Mouse (Mus musculus) hematopoietic stem cell, adult 5-6 weeks (primary cell): ENCODE measurements around the gene Tmem191c. TPM values are rescaled to one million over a fixed set of nuclear protein-coding genes. Genes with fewer than 3 reads are reported as not detected.

Experiments used
- ATAC-seq, 2 experiments: fragments of 125-278 bp in 1 of 2; replicated peaks in 1 of 2; 2 replicates each; pipeline ENCODE4 v1.8.0; 2016 to 2017; ENCODE audit warnings: inconsistent platforms in 2 of 2, mild to moderate bottlenecking in 2 of 2, moderate number of reproducible peaks in 2 of 2, low read depth in 1 of 2, moderate TSS enrichment in 1 of 2; ENCODE audit not compliant: low FRiP score in 2 of 2, poor library complexity in 2 of 2, severe bottlenecking in 2 of 2, insufficient read depth in 1 of 2, low TSS enrichment in 1 of 2
- total RNA-seq: library from RNA; stranded (forward); fragments of 172-1452, 232-1000 nt; gene quantifications from 2 replicates; pipeline ENCODE4 v1.2.3, GENCODE M21; 2017

Gene Tmem191c
- total RNA-seq, 1 experiment from 2014 or later = 12.4 TPM

DNA sequence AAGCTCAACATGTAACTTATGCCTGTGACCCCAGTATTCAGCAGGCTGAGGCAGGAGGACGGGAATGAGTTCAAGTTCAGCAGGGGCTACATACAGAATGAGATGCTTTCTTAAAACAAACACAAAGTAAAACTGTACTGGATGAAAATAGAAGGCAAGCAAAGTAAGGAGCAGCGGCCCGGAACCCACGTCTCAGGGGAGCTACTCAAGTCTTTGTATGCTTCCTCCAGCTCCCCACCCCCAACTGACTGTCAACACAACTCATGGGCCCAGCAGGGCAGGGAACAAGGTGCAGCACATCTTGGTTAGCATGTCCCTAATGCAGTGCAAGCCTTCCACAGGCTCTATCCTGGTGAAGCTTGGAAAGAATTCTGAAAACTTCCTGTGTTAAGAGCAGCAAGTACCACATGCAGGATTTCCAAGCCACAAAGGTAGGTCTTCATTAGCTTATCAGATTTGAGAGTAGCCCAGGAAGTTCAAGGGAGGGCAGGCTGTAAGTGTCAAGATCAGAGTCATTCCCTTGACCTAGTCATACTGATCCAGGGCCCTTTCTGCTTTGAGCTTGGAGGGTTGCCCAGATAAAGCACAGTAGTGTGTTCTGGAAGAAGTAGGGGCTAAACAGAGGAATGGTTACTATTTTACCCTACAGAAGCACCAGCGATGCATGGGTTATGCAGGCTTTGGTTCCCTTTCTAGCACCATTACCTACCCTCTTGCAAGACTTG, 27.8 kb downstream of the Tmem191c start:
- ATAC-seq = no peak

DNA sequence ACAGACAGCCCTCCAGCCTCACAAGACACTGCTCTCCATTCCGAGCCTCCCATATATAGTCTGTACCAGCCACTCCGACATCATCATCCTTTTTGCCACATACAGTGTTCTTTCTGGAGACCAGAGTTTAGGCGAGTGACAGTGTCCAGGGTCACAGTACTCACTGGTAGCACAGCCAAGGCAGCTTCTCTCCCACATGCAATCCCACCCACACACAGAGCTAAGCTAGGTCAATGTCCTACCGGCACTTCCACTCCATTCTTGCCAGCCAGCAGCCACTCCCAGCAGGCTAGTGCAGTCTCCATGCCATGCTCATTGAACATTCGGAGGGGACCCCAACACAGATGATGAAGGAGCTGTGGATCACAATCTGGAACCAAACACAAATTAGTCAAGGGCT, 31.6 kb downstream of the Tmem191c start:
- ATAC-seq = no peak

DNA sequence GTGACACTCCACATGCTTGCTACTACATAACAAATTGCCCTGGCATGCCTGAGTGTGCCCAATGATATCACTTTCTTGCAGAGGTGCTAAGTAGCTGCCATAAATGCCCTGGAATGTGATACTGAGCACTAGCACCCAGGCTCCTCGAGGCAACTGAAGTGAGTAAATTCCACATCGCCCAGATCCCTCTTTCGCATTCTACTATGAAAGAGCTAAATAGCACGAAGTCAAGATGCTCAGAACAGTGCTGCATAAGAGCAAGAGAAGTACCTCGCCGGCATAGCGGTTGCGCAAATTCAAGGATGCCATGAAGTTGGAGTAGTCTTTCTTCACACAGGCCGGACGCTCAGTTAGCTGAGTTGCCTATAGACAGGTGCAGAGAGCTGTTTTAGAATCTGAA, 33.2 kb downstream of the Tmem191c start:
- no peak for ATAC-seq

DNA sequence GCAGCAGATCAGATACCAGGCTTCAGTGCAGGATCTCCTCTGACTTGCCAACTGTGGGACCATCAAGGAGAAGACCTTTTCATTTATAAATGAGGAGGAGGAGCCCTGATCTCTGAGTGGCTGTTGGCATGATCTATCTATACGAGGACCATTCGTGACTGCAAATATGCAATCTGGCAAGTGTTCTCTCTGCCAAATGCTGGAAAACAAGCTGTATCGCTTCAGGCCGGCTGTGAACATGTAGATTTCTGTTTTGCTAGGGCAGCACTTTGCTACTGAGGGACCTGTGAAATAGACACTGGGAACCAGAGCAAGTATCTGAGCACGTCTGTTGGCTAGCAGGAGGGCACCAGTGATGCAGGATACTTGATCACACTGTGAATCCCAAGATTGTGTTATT, 36.7 kb downstream of the Tmem191c start:
- ATAC-seq = no peak

DNA sequence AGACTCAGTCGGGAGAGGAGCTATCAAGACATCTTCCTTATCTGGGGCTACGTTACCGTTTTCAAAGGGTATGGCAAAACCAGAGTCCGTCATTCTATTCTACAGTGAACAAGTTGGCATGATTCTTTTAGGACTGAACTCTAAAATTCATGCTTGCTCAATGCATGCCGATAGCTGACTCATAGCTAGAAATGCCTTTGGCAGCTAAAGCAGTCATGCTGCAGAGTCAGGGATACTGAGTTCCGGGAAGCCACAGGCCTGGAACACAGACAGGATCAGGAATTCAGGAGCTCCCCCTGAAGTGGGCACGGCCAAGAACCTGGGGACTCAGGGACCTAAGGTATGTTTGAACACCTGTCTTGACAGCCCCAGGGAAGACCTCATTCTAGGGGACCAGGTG, 40.7 kb downstream of the Tmem191c start:
- no peak for ATAC-seq

DNA sequence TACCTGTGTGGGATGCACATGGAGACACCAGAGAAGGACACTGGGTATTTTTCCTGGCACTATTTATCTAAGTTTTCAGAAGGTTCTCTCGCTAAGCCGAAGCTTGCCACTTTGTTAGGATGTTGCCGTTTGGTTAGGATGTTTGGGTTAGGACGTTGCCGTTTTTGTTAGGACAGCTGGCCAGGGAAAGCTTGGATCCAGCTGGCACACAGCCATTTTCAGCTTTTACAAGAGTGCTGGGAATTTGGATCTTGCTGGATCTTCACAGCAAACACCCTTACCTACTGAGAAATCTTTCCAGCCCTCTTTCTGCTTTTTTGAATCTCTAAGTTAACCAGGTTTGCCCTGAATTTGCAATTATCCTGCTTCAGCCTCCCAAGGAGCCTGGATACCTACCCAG, 45.6 kb downstream of the Tmem191c start:
- ATAC-seq = no peak

DNA sequence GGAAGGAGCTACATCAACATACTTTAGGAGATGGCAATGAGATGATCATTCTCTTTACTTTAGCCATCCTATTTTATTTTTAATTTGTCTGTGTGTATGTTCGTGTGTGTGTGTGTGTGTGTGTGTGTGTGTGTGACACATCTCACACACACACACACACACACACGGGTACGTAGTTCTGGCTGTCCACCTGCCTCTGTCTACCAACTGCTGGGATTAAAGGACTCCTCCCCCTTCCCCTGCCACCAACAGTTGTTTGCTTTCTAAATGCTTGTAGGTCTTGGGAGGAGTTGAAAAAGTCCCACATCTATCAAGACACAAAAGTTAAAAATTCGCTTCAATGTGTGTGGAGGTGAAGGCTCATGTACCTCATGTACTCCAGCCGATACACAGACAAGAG, 48.9 kb downstream of the Tmem191c start:
- ATAC-seq = no peak

DNA sequence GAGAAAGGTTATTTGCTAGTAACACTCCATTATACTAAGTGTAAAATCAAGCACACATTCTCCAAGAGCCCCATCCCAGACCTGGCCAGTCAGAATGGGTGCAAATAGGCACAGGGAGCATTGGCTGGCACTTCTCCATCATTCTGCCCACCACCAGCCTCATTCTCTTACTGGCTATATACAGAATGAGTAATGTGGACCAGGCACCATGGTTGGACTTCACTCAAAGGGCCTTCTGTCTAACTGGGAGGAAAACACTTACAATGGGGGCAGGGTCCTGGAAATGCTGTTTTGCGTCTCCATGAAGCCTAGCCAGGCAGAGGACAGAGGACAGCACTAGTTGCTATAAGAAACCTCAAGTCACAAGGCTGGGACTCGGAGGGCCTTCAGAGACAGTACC, 50.2 kb downstream of the Tmem191c start:
- no peak for ATAC-seq

DNA sequence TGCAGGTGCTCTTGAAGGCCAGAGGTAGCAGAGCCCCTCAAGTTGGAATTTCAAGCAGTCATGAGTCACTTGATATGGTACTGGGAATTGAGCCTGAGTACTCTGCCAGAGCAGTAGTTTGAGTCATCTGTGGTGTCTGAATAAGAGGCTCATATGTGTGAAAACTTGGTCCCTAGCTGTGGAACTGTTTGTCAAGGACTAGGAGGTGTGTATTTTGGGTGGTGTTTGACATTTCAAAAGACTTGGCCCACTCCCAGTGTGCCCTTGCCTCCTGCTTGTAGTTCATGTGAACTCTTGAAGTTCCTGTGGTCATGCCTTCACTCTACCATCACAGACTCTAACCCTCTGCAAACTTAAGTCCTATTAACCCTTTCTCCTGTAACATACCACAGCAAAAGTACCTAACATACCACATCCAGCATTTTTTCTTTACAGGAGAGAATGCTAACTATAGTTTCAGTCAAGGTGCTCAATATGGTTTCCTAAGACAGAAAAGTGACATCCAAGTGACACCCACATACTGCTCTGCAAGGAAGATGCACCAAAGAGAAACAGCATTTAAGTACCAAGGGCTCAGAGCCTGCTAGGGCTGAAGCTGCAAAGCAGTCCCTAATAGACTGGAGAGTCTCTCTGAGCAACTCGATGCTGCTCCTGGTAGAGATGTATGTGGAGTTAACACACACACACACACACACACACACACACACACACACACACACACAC, 54.1 kb downstream of the Tmem191c start:
- ATAC-seq = no peak

DNA sequence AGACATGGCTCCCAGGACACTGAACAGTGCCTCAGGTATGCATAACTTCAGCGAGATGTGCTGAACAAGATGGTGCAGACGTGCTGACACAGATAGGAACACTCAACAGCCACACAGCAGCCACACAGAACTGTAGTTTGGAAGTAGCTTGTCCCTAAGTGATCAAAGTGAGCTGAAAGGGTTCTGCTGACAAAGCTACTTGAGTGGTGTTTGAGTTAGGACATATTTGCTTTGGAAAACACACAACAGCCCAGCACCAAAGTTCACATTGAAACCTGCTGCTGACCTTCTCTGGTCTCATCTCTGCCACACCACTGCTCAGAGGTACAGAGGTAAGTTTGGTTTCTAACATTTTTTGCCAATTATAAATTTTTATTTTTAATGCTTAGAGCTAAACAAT, 55.2 kb downstream of the Tmem191c start, which contains the start of gene Serpind1:
Serpind1 (plus strand) TSS at position 256 of the 400 bp plus-strand sequence.
- ATAC-seq = no peak

DNA sequence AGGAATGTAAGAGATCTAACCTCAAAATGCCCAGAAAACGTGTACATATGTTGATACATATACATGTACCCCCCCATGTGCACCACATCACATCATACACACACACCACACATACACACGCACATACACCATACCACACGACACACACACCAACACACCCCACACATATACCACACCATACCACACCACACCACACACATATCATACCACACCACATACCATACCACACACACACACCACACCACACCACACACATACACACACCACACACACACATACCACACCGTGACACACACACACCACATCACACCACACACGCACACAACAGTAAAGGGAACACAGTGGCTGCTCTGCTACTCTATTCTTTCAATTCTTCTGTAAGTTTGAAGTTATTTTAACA, 56.0 kb downstream of the Tmem191c start:
- no peak for ATAC-seq

Other genes starting within 250 kb of the Tmem191c start
- gene Ypel1, start 206.4 kb upstream of the Tmem191c start, total RNA-seq = 13.5 and 14.4 TPM in 2 replicates
- gene Ppil2, start 164.8 kb upstream of the Tmem191c start, total RNA-seq = 85.2 and 117 TPM in 2 replicates
- 5.0 and 9.0 TPM in 2 replicates for gene 2610318N02Rik, start 150.9 kb upstream of the Tmem191c start, total RNA-seq
- gene Sdf2l1, start 143.7 kb upstream of the Tmem191c start, total RNA-seq = 24.2 and 26.2 TPM in 2 replicates
- gene Ydjc, start 131.5 kb upstream of the Tmem191c start, total RNA-seq = 16.1 and 16.8 TPM in 2 replicates
- gene Ccdc116, start 128.8 kb upstream of the Tmem191c start, total RNA-seq = 0.35 and 4.3 TPM in 2 replicates
- 99.6 and 120 TPM in 2 replicates for gene Ube2l3, start 73.4 kb upstream of the Tmem191c start, total RNA-seq
- gene Rimbp3, start 67.5 kb upstream of the Tmem191c start, total RNA-seq = 0.25 and 0.50 TPM in 2 replicates
- 2.9 and 3.9 TPM in 2 replicates for gene Hic2, start 42.5 kb upstream of the Tmem191c start, total RNA-seq
- gene Serpind1, start 55.3 kb downstream of the Tmem191c start, total RNA-seq = not detected in 2 replicates
- 19.8 and 23.1 TPM in 2 replicates for gene Snap29, start 129.9 kb downstream of the Tmem191c start, total RNA-seq
- gene Pi4ka, start 130.2 kb downstream of the Tmem191c start, total RNA-seq = 42.2 and 46.0 TPM in 2 replicates
- 27.4 and 35.1 TPM in 2 replicates for gene Crkl, start 175.9 kb downstream of the Tmem191c start, total RNA-seq
- gene Aifm3, start 213.5 kb downstream of the Tmem191c start, total RNA-seq = 0.05 TPM in 1 of 2 replicates, not detected in the other
- 36.3 and 60.6 TPM in 2 replicates for gene Lztr1, start 232.6 kb downstream of the Tmem191c start, total RNA-seq